Mouse (Mus musculus) lung, postnatal 25 days (tissue): Measurements from ENCODE around the gene Ror2.
A peak's percentile ranks its signal among the peaks of the same experiment; 100 is the strongest.

Experiments used
- DNase-seq: peaks from one replicate; pipeline ENCODE4 v3.0.0; 2022; ENCODE audit warnings: low spot score

The Ror2 gene

DNA sequence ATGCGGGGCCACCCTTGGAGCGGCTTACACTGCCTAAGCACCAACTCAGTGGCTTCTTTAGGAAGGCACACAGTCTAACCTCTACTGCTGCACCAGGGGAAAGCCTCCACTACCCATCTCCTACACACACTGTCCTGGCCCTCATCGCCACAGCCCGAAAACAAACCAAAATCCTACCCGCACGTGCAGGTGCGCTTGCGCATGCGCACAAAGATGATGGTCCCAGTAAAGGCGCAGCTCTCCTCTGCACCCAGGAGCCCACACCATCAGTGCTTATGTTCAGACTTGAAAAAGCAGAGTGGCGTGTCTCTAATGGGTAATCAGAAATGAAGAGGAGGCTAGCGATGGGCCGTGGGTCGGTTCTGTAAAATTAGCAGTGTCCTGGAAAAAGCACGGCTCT, 91.6 kb downstream of the Ror2 start:
- no peak for DNase-seq

GRCm38 (mm10) chr13:53193713-53194112, 92.2 kb downstream of the Ror2 start:
- DNase-seq: no peak

DNA sequence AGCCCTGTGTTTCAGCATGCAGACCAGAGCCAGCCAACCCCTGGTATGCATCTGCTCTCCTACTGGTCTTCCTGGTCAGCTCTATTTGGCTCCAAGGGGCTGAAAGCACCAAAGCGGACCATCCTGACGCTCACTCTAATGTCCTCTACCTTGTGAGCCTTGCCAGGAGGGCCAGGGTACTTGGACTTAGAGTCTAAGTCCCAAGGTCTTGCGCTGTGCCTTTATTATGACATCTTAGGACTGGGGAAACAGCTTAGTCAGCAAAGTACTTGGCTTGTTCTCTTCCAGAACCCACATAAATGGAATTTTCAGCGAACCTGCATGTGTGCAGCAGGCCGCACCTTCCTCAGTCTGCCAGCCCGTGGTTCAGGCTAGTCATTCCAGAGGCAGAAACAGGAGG, 93.6 kb downstream of the Ror2 start:
- no peak for DNase-seq

GRCm38 (mm10) chr13:53191657-53192056, 94.3 kb downstream of the Ror2 start:
- no peak for DNase-seq

DNA sequence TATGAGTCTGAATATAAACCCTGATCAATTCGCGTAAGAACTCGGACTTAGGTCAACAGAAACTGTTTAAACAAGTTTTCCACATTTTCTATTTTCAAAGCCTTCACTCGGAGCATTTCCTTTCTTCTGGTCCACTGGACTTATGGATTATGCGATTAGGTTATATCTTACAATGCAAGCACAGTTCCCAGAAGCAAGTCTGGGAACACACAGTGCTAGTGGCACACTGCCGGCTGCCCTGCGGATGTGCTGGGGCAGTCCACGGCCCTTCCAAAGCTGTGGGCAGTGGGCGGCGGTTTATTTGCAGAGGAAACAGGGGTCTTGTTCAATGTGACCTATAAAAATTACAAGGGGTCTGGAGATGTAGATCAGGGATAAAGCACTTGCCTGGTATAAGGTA, 97.0 kb downstream of the Ror2 start:
- no peak for DNase-seq

DNA sequence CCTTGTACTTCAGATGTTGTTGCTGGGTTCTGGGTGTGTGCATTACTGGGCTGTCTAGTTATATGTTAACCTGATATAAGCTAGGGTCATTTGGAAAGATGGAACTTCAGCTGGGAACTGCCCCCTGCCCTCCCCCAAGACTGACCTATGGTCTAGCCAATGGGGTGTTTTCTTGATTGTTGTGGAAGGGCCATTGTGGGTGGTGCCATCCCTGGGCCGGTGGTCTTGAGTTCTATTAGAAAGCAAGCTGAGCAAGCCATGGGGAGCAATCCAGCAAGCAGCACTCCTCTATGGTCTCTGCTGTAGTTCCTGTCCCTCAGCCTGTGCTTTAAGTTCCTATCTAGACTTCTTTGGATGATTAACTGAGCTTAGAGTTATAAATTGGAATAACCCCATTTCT, 101.1 kb downstream of the Ror2 start:
- no peak for DNase-seq

- DNase-seq: no peak
These were observed 101.8 kb downstream of the Ror2 start for GRCm38 (mm10) chr13:53184149-53184548.

DNA sequence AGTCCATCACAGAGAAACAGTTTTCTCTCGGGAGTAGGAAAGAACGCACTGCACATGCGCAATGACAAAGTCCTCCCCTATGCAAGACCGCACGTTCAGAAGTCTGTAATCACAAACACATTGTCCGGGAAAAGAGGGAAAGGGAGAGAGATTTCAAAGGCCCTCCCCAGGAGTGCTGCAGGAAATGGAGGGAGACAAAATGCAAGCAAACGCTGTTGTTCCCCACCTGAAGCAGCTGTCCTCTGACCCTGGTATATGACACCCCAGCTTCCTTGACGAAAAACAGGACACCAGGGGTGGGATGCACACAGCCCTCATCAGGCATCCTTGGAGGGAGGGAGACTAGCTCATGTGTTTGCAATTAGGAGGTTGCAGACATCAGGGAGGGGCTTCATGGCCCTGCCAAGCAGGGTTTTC, 102.8 kb downstream of the Ror2 start:
- DNase-seq: no peak

DNA sequence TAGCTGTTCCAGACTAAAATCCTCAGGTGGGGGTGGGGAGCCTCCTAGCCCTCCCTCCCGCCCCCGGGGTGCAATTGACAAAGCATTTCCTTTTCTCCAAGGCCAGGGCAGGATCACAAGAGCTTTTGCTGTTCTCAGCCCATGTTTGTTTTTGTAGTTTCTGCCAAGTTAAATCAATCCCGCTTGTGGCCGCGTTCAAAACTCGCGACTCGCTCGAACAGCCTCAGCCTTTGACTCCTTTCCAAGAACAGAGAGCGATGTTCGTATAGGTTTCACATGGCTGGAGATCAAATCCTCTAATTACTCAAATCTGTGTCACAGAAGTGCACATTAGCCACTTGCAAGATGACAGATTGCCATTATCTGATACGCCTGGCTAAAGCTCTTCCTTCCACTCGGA, 107.3 kb downstream of the Ror2 start:
- peak; percentile 7 for DNase-seq

- no peak for DNase-seq
These were observed 107.8 kb downstream of the Ror2 start for GRCm38 (mm10) chr13:53178171-53178570.

DNA sequence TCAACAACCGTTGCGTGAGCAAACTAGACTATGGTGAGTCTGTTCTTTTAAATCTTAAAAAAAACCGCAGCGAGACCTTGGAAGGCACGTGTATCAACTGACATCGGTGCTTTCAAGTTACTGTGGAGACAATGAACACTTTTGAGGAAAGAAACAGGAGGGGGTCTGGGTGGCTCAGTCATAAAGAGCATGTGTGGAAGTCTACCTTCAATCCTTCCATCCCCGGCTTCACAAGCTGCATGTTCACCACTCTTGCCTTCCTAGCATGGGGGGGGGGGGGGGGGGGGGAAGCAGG, 108.6 kb downstream of the Ror2 start:
- no peak for DNase-seq

DNA sequence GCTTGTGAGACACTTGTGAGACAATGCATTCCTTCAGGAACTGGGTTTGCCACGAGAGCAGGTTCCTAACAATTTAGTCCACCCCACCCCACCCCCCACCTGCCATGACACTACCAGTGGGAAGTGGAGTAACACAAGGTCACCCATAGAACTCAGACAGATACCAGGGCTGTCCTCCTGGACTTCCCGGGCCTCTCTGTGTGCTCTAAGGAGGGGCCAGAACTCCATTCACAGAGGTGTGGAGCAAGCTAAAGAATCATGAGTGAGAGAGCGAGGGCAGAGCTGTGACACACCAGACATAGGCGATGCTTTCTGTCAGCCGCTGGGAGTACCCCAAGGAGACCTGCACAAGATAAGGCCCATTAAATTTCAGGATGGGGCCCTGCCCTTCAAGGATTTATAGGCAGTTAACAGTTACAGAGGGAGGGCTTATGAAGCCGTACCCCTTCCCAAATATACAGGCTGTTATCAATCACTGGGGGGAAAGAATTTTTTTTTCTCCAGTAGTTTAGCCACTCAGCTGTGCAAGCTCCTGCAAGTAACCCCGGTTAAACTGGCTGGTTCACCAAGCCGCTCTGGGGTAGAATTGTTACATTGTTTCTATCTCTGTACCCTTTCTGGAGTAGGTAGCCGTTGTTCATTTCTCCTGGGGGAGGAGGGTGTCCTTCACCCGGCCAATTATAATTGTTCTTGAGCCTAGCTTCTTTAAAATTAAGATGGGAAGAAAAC, 109.1 kb downstream of the Ror2 start:
- no peak for DNase-seq

DNA sequence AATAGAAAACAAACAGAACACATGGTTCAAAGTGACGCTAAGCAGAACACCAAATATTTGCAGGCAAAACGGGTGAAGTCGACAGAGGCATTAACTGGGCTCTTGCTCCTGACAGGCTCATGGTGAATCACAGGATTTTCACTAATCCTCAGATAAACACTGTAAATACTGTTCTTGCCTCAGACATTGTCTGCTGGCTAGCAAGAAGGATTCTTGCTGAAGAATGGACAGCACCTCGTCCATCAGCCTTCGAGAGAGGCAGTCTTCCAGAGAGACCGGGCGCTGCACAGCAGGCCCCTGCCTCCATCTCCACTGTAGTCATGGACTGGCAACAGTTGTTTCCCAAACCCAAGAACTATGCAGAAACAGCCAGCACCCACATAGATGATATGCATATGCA, 110.9 kb downstream of the Ror2 start:
- no peak for DNase-seq

DNA sequence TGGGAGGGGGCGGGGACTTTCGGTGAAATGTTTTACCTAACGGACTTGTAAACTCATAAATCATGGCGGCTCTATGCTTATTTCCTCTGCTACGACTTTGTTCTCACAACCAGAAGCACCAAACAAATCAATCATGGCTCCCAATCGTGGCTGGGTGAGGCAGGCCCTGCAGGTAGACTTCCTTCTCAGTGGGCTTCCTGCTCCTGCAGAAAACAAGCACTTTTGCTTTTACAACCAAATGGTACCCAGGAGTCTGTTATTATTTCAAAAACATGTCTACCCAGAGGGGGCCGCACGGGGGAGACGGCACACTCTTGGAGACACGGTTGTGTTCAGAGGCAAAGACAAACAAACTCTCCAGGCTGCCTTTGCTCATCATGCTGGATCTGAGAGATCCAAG, 122.3 kb downstream of the Ror2 start:
- no peak for DNase-seq

DNA sequence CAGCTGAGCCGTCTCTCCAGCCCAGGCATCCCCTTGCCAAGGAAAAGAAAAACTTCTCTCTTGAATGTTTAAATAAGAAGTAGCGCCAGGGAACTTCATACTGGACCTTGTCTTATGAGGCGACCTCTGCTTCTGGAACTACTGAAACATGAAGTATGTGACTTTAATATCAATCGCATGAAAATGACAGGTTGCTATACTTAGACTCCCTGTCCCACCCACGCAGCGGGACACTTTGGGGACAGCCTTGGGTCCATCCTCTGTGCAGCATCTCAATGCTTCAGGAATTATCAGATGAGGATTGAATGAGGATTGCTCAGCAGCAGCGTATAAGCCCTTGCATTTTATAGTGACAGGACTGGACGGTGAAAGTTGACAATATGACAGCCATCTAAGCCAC, 122.9 kb downstream of the Ror2 start:
- no peak for DNase-seq

DNA sequence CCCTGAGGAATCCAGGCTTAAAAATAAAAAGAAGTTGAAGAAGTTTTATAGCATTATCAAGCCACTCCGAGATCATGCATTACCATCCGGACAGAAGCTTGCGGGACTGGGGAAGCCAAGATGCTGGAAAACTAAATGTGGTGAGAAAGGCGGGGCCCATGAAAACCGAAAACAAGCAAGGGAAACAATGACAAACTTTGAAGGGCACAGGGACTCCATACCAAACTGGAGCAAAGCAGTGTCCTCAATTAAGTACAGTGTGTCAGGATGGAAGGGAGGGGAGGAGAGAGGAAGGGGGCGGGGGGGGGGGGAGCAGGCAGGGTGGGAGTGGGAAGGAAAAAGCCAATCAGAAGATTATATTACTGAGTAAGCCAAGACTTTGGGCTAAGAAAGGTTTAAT, 126.4 kb downstream of the Ror2 start:
- DNase-seq: no peak

DNA sequence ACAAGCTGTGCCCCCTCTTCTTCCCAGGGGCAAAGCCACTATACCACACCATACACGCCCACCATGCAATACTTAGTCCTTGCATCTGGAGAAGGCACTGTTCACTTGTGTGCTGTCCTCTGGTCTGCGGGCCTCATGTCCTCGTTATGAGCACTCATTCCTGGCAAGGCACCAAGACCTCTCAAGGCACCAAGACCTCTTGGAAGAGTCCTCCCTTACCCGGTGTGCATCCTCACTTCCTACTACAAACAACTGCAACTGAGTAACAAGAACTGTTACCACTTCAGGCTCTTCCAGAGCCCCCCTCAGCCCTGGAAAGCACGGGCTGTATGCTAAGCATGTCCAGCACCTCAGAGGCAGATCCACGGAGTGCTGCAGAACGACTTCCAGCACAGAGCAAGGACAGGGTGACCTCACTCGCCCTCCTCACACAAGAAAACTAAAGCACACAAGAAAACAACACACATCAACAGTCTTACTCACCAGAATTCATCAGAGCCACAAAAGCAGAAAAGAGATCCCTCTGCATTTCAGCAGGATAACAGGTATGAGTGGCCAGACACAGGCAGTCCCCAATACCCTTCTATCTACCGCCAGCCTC, 127.4 kb downstream of the Ror2 start:
- DNase-seq: no peak

DNA sequence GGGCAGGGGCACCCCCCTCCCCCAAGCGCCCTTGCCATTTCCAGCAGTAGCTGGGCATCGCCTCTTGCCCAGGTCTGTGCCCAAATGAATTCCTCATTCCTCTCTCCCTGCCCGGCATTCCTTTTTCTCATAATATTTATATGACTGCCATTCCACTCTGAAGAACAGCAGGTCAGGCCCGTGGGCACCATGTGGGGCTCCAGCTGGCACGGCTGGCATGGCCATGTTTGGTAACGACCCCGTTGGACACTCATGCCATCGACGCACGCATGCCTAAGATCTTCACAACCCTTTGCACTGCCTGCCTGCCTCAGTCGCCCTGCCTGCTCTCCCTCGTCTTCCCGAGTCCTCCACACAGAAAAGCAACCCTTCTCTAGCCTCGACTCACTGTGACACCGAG, 129.0 kb downstream of the Ror2 start:
- no peak for DNase-seq

DNA sequence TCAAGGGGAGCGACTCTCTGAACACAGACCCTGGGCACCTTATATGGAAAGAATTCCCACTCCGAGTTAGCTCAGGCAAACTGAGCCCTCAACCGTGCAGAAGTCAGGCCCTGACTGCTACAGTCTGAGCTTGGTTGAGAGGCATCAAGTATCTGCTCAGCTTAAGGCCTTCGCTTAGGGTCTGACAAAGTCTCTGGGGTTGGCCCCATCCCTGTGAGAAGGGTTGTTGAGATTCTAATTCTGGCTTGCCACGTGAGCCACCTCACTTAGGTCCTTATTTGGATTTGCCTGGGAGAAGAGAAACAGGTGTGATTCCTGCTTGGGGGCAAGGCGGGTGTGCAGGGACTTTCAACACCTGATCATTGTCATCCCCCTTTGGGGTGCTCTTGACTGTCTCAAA, 129.6 kb downstream of the Ror2 start:
- DNase-seq: no peak

DNA sequence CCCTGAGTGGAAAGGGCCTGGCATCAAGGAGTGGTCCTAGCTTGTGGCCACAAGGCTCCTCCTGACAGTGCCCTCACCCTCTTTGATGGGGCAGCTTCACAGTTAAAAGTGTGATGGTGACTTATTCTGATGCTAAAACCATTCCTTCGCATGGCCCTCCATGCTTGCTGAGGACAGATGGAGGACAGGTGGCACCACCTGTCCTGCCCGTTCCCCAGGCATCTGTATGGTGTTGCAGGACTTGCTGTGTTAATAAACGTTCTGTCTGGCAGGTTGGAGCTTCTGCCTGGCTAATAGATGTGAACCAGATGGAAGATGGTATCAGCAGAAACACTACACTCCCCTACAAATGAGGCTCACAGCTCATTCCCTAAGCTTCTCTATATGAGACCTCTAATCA, 140.4 kb downstream of the Ror2 start:
- DNase-seq: no peak

DNA sequence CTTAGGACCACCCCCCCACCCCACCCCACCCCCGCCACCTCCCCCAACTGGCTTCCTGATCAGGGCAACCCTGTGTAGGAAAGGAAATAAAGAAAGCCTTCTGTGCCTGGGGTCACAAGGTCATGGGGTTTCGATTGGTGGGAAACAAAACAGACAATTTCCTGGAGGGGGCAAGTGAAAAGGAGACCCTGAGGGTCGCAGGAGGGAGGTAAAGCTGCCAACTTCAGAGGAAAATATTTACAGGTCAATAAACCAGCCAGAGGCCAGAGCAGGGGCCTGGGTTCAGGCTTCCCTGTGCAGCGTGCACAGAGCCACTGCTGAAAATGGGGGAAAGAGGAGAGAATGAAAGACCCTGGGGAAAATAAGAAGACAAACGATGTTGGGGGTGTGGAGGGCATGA, 142.8 kb downstream of the Ror2 start:
- DNase-seq: no peak

DNA sequence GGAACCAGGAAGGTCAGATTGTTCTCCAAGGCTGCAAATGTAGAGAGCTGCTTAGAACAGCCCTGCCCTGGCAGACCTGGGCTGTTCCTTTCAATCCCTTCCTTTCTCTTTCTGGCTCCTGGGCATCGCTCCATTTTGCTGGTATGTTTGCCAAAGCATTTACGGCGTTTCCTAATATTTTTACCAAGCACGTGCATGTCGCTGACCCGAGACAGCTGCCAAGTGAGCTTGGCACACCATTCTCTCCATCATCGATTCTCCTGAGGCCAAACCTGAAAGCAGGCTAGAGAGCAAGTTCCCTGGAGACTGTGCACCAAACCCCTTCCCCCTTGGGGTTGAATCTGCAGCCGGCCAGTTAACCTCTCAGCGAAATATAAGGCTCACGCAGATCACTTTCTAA, 143.7 kb downstream of the Ror2 start:
- DNase-seq: peak; percentile 17

- no peak for DNase-seq
These were observed 145.6 kb downstream of the Ror2 start for GRCm38 (mm10) chr13:53140298-53140697.

DNA sequence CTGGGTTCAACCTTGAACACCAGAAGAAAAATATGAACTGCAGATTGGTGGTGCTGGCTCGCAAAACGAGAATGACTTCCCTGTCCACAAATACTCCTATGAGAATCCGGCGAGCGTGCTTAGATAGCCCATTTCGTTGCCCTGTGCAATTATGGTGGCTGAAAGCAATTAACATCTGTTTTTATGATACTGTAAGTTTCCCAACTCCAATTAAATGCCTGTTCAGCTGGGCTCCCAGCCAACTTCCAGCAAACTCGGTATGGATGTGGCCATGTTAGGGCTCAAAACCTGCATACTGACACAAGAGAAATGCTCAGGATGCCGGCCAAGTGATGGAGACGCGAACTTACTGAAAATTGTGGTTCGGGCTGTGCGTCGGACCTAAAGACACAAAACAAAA, 155.4 kb downstream of the Ror2 start:
- no peak for DNase-seq
